Mouse (Mus musculus) heart, postnatal 0 days (tissue): ENCODE results near the gene Pnpla1. TPM values are rescaled to one million over a fixed set of nuclear protein-coding genes. Genes with fewer than 3 reads are reported as not detected.

Source experiments
- ATAC-seq: fragments of 200-750 bp; cut with Nextera tagmentation; 2 replicates; pipeline ENCODE4 v1.8.0; 2017; ENCODE audit warnings: low read depth, moderate number of reproducible peaks, moderate library complexity; ENCODE audit not compliant: insufficient read depth
- DNase-seq: peaks from one replicate; pipeline ENCODE4 v3.0.0-alpha.2; 2016; ENCODE audit warnings: low spot score
- H3K27ac ChIP-seq: fragments of 300-500 bp; sonication (generic); 2 replicates; pipeline ENCODE4 v1.5.1; 2014; ENCODE audit warnings: low read depth, mild to moderate bottlenecking
- H3K27me3 ChIP-seq: fragments of 300-500 bp; sonication (generic); 2 replicates; pipeline ENCODE4 v1.6.1; 2014; ENCODE audit warnings: low read length, mixed read lengths; ENCODE audit not compliant: control insufficient read depth, insufficient read depth
- H3K36me3 ChIP-seq: fragments of 300-500 bp; sonication (generic); replicated peaks from 2 replicates; pipeline ENCODE4 v1.6.1; 2014; ENCODE audit warnings: low read length, mixed read lengths; ENCODE audit not compliant: control insufficient read depth, insufficient read depth
- H3K4me1 ChIP-seq: fragments of 300-500 bp; sonication (generic); 2 replicates; pipeline ENCODE4 v1.6.1; 2014; ENCODE audit warnings: antibody characterized with exemption; ENCODE audit not compliant: control insufficient read depth, insufficient read depth
- H3K4me2 ChIP-seq: fragments of 300-500 bp; sonication (generic); 2 replicates; pipeline ENCODE4 v1.6.1; 2014; ENCODE audit warnings: low read depth, mild to moderate bottlenecking, low read length, moderate library complexity
- H3K4me3 ChIP-seq: fragments of 300-500 bp; sonication (generic); 2 replicates; pipeline ENCODE4 v1.5.1; 2014; ENCODE audit warnings: low read depth, low read length
- H3K9ac ChIP-seq: fragments of 300-500 bp; sonication (generic); replicated peaks from 2 replicates; pipeline ENCODE4 v1.6.1; 2014; ENCODE audit warnings: low read depth, low read length, mixed read lengths
- H3K9me3 ChIP-seq: fragments of 300-500 bp; sonication (generic); replicated peaks from 2 replicates; pipeline ENCODE4 v1.6.1; 2016; ENCODE audit warnings: low read length; ENCODE audit not compliant: control insufficient read depth
- CTCF ChIP-seq: IDR thresholded peaks from 2 replicates; pipeline ENCODE4 v1.5.1; 2016; ENCODE audit warnings: antibody characterized with exemption, control low read depth, low read depth
- EP300 ChIP-seq: IDR thresholded peaks from 2 replicates; pipeline ENCODE4 v1.6.1; 2016; ENCODE audit warnings: antibody characterized with exemption, low read depth
- WGBS: fragments of 180-500 bp; shearing (Covaris S2); extraction: QIAGEN DNeasy Blood & Tissue Kit; methylation state at CpG from one replicate; pipeline ENCODE4 v1.1.7; 2014; 5-methylcytosine and 5-hydroxymethylcytosine counted together
- polyA plus RNA-seq: library from polyadenylated mRNA; unstranded; fragments of >200 nt; fragmentation: Nextera tagmentation; extraction: Ambion mirVana; gene quantifications from 2 replicates; pipeline ENCODE4 v1.2.1, GENCODE M21; 2015
- total RNA-seq: library from RNA; depleted of rRNA; stranded (reverse); fragments of >200 nt; gene quantifications from 2 replicates; pipeline ENCODE4 v1.2.3, GENCODE M21; 2014; ENCODE audit warnings: low replicate concordance

Pnpla1 gene
- total and polyA plus RNA-seq, 2 experiments from 2014 or later: 0.04 TPM; not detected in 1

GRCm38 (mm10) chr17:28905377-28905916, 47.2 kb downstream of the Pnpla1 start:
- TF ChIP-seq EP300: no peak
- no peak overlapping the region for H3K4me2 ChIP-seq
- no peaks in the 10 kb centered on the region for H3K36me3 ChIP-seq
- no peak overlapping the region for H3K9ac ChIP-seq
- WGBS: 71% methylated on average over 13 of the region's 13 CpGs
- no peak overlapping the region for H3K4me3 ChIP-seq
- H3K9me3 ChIP-seq: no peaks in the 10 kb centered on the region
- ATAC-seq: no peak
- no peak overlapping the region for H3K27ac ChIP-seq
- DNase-seq: no peak
- H3K4me1 ChIP-seq: no peaks in the 10 kb centered on the region
- H3K27me3 ChIP-seq: peaks cover 10% of the 10 kb centered on the region

GRCm38 (mm10) chr17:28907959-28908358, 49.7 kb downstream of the Pnpla1 start:
- 79% methylated on average over 7 of the region's 7 CpGs for WGBS
- Histone ChIP-seq H3K27me3 (peaks cover 10% of the 10 kb centered on the region), H3K27ac (no peak overlapping the region), H3K4me2 (no peak overlapping the region), H3K36me3 (no peaks in the 10 kb centered on the region), H3K9ac (no peak overlapping the region), H3K4me3 (no peak overlapping the region), H3K4me1 (no peaks in the 10 kb centered on the region), H3K9me3 (no peaks in the 10 kb centered on the region)
- TF ChIP-seq EP300: no peak
- no peak for TF ChIP-seq CTCF
- no peak for DNase-seq
- no peak for ATAC-seq

- TF ChIP-seq CTCF (peak; percentile 53), EP300 (no peak)
- Histone ChIP-seq H3K4me1 (no peaks in the 10 kb centered on the region), H3K4me2 (peak overlapping the region; percentile 49), H3K36me3 (no peaks in the 10 kb centered on the region), H3K27ac (no peak overlapping the region), H3K9ac (no peak overlapping the region; the same call in 1 of the 2 replicates), H3K9me3 (no peaks in the 10 kb centered on the region), H3K4me3 (peak overlapping the region; percentile 21), H3K27me3 (peaks cover 10% of the 10 kb centered on the region)
- ATAC-seq: peak; percentile 31; the same call in 1 of the 2 replicates
- peak; percentile 46 for DNase-seq
- WGBS: 6% methylated on average over 29 of the region's 29 CpGs
Measured at GRCm38 (mm10) chr17:28909252-28909941, 51.2 kb downstream of the Pnpla1 start.

- Histone ChIP-seq H3K36me3 (no peaks in the 10 kb centered on the region), H3K4me3 (no peak overlapping the region), H3K27me3 (peaks cover 10% of the 10 kb centered on the region), H3K27ac (no peak overlapping the region), H3K4me1 (no peaks in the 10 kb centered on the region), H3K9ac (no peak overlapping the region), H3K9me3 (no peaks in the 10 kb centered on the region), H3K4me2 (no peak overlapping the region)
- 36% methylated on average over 7 of the region's 7 CpGs for WGBS
- ATAC-seq (no peak), DNase-seq (no peak)
- TF ChIP-seq CTCF: no peak
- no peak for TF ChIP-seq EP300
Measured at GRCm38 (mm10) chr17:28910139-28910538, 51.9 kb downstream of the Pnpla1 start.

- no peaks in the 10 kb centered on the region for H3K9me3 ChIP-seq
- no peak overlapping the region for H3K9ac ChIP-seq
- TF ChIP-seq CTCF (no peak), EP300 (no peak)
- H3K36me3 ChIP-seq: no peaks in the 10 kb centered on the region
- H3K4me3 ChIP-seq: no peak overlapping the region
- no peak overlapping the region for H3K27ac ChIP-seq
- H3K4me1 ChIP-seq: no peaks in the 10 kb centered on the region
- ATAC-seq (peak; percentile 62; the same call in 1 of the 2 replicates), DNase-seq (peak; percentile 28)
- 36% methylated on average over 5 of the region's 5 CpGs for WGBS
- H3K27me3 ChIP-seq: peaks cover 10% of the 10 kb centered on the region
- no peak overlapping the region for H3K4me2 ChIP-seq
Measured at GRCm38 (mm10) chr17:28913200-28913599, 55.0 kb downstream of the Pnpla1 start.
